ENCODE assay signal across 28 mouse cellular contexts in the genomic region with DNA sequence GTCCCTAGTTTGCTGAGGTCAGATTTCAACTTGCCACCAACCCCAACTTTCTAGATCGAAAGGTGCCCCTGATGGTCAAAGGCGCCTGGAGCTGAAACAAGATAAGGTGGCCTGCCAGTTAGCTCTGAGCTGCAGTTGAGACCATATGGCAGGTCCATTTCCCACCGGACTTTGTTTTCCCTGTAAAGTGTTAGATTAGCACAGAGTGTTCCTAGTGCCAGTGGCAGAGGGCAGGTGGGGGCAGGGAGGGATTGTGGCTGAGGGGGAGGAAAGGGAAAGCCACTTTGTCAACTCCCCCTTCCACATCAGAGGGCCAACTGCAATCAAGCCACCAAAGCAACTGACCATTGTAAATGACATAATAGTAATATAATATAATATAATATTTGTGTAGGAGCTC. TPM values are rescaled to one million over a fixed set of nuclear protein-coding genes. Genes with fewer than 3 reads are reported as not detected.
DNase-seq lines count a peak whose midpoint lies in the region; ATAC-seq and TF ChIP-seq lines count a peak whose summit lies in the region.
"Had no signal": no experiment of that assay in that cellular context is flagged by ENCODE, and none has a peak within 500 bp of the region (broad histone marks: within the 10 kb centered on the region; RNA-seq: fewer than 3 reads in every experiment).

No protein-coding gene starts in this region.

- H3K27me3 ChIP-seq in heart, postnatal 0 days (ENCODE audit: control insufficient read depth, insufficient read depth, low read length): no peaks in the 10 kb centered on the region
- no peaks in the 10 kb centered on the region for H3K27me3 ChIP-seq in heart, embryonic 11.5 days (ENCODE audit: control insufficient read depth, insufficient read depth, low read length)
- H3K27me3 ChIP-seq in midbrain, embryonic 16.5 days (ENCODE audit: control insufficient read depth, insufficient read depth, low read depth, low read length): no peaks in the 10 kb centered on the region
- H3K27me3 ChIP-seq: embryonic facial prominence, embryonic 12.5 days; kidney, embryonic 15.5 days; limb, embryonic 12.5 days; lung, embryonic 15.5 days; midbrain, embryonic 15.5 days; neural tube, embryonic 13.5 days had no signal

- TF ChIP-seq CTCF in heart, postnatal 0 days (IDR thresholded peaks at IDR 0.05; ENCODE audit: low read depth): no peak

- no peak overlapping the region for H3K9ac ChIP-seq in heart, postnatal 0 days (replicated peaks; ENCODE audit: low read depth, low read length)
- no peak overlapping the region for H3K9ac ChIP-seq in heart, embryonic 11.5 days (ENCODE audit: low read depth, low read length)
- H3K9ac ChIP-seq in midbrain, embryonic 16.5 days (ENCODE audit: low read depth, low read length): no peak overlapping the region
- H3K9ac ChIP-seq: embryonic facial prominence, embryonic 12.5 days; forebrain, postnatal 0 days; hindbrain, embryonic 14.5 days; kidney, embryonic 15.5 days; limb, embryonic 12.5 days; liver, embryonic 14.5 days; lung, embryonic 15.5 days; midbrain, embryonic 15.5 days; neural tube, embryonic 13.5 days had no signal

- TF ChIP-seq EP300 in heart, postnatal 0 days (IDR thresholded peaks at IDR 0.05; ENCODE audit: low read depth): peak; percentile 81; the same call in 1 of the 2 replicates

- ATAC-seq in heart, postnatal 0 days (ENCODE audit: insufficient read depth, low read depth): no peak
- ATAC-seq in heart, embryonic 11.5 days (replicated peaks; ENCODE audit: insufficient number of reproducible peaks, low FRiP score, low TSS enrichment): no peak
- no peak for ATAC-seq in midbrain, embryonic 16.5 days
- ATAC-seq: forebrain, postnatal 0 days; inflammation-experienced regulatory T-cells, adult 6 months; midbrain, embryonic 15.5 days had no signal

- H3K4me3 ChIP-seq in heart, postnatal 0 days (ENCODE audit: low read depth, low read length): no peak overlapping the region
- no peak overlapping the region for H3K4me3 ChIP-seq in heart, embryonic 11.5 days (ENCODE audit: low read depth, low read length)
- no peak overlapping the region for H3K4me3 ChIP-seq in midbrain, embryonic 16.5 days (ENCODE audit: low read depth, low read length)
- H3K4me3 ChIP-seq: embryonic facial prominence, embryonic 12.5 days; kidney, embryonic 15.5 days; layer of hippocampus, adult 2 months; limb, embryonic 12.5 days; lung, embryonic 15.5 days; midbrain, embryonic 15.5 days; myocyte; neural tube, embryonic 13.5 days had no signal

- H3K4me1 ChIP-seq in heart, postnatal 0 days (ENCODE audit: control insufficient read depth, insufficient read depth): peaks cover 7% of the 10 kb centered on the region
- H3K4me1 ChIP-seq in heart, embryonic 11.5 days (ENCODE audit: control insufficient read depth, insufficient read depth, low read length): peaks cover 9% of the 10 kb centered on the region
- H3K4me1 ChIP-seq in midbrain, embryonic 16.5 days (ENCODE audit: control insufficient read depth, insufficient read depth, low read length): no peaks in the 10 kb centered on the region
- H3K4me1 ChIP-seq: embryonic facial prominence, embryonic 12.5 days; limb, embryonic 12.5 days; midbrain, embryonic 15.5 days; neural tube, embryonic 13.5 days had no signal

- no peak overlapping the region for H3K4me2 ChIP-seq in heart, postnatal 0 days (ENCODE audit: low read depth, low read length)
- H3K4me2 ChIP-seq in heart, embryonic 11.5 days: no peak overlapping the region
- no peak overlapping the region for H3K4me2 ChIP-seq in midbrain, embryonic 16.5 days (ENCODE audit: low read length)
- H3K4me2 ChIP-seq: embryonic facial prominence, embryonic 12.5 days; hindbrain, embryonic 14.5 days; kidney, embryonic 15.5 days; limb, embryonic 12.5 days; lung, embryonic 15.5 days; midbrain, embryonic 15.5 days; neural tube, embryonic 13.5 days had no signal

- intact Hi-C loops in left cerebral cortex, postnatal 4 days (cut with DNase I): no loop called here

- 23% methylated on average over 3 of the region's 3 CpGs for WGBS in heart, postnatal 0 days
- 15% methylated on average over 3 of the region's 3 CpGs for WGBS in heart, embryonic 11.5 days (ENCODE audit: insufficient replicate concordance)
- WGBS in midbrain, embryonic 16.5 days: 85% methylated on average over 3 of the region's 3 CpGs

- no peaks in the 10 kb centered on the region for H3K9me3 ChIP-seq in heart, postnatal 0 days (replicated peaks; ENCODE audit: control insufficient read depth, low read length)
- no peaks in the 10 kb centered on the region for H3K9me3 ChIP-seq in heart, embryonic 11.5 days (replicated peaks; ENCODE audit: control insufficient read depth, low read length)
- no peaks in the 10 kb centered on the region for H3K9me3 ChIP-seq in midbrain, embryonic 16.5 days (replicated peaks; ENCODE audit: control insufficient read depth, low read length, poor library complexity, severe bottlenecking)
- H3K9me3 ChIP-seq: embryonic facial prominence, embryonic 12.5 days; kidney, embryonic 15.5 days; limb, embryonic 12.5 days; lung, embryonic 15.5 days; midbrain, embryonic 15.5 days; neural tube, embryonic 13.5 days had no signal

- no peak overlapping the region for H3K27ac ChIP-seq in heart, postnatal 0 days (ENCODE audit: low read depth)
- no peak overlapping the region for H3K27ac ChIP-seq in heart, embryonic 11.5 days (ENCODE audit: low read depth, low read length)
- H3K27ac ChIP-seq in midbrain, embryonic 16.5 days (ENCODE audit: low read length): no peak overlapping the region
- H3K27ac ChIP-seq: embryonic facial prominence, embryonic 12.5 days; hindbrain, embryonic 14.5 days; kidney, embryonic 15.5 days; layer of hippocampus, adult 2 months; limb, embryonic 12.5 days; liver, embryonic 14.5 days; lung, embryonic 15.5 days; macrophage; midbrain, embryonic 15.5 days; neural tube, embryonic 13.5 days had no signal

- peak; percentile 56 for DNase-seq in gastrocnemius, postnatal 25 days
- DNase-seq in gastrocnemius, adult 8-10 months (ENCODE audit: low spot score in 2 of 2): no peak
- DNase-seq in heart, postnatal 0 days (ENCODE audit: low spot score): no peak
- peak; percentile 26 for DNase-seq in left cerebral cortex, postnatal 4 days
- no peak for DNase-seq in left cerebral cortex, adult 18-20 months (ENCODE audit: low spot score in 2 of 2)
- DNase-seq in heart, postnatal 4 days: peak; percentile 30
- DNase-seq: adrenal gland, postnatal 25 days; cerebellum, postnatal 25 days; forebrain, postnatal 0 days; retina, postnatal 1 day; right cerebral cortex, postnatal 25 days; spleen, adult 18-20 months; thymus, postnatal 14 days had no signal

- no peaks in the 10 kb centered on the region for H3K36me3 ChIP-seq in heart, postnatal 0 days (replicated peaks; ENCODE audit: control insufficient read depth, insufficient read depth, low read length)
- no peaks in the 10 kb centered on the region for H3K36me3 ChIP-seq in heart, embryonic 11.5 days (ENCODE audit: control insufficient read depth, insufficient read depth, low read length)
- no peaks in the 10 kb centered on the region for H3K36me3 ChIP-seq in midbrain, embryonic 16.5 days (ENCODE audit: control insufficient read depth, insufficient read depth, low read length)
- H3K36me3 ChIP-seq: embryonic facial prominence, embryonic 12.5 days; kidney, embryonic 15.5 days; limb, embryonic 12.5 days; lung, embryonic 15.5 days; midbrain, embryonic 15.5 days; neural tube, embryonic 13.5 days had no signal

RNA-seq across cellular contexts. Expression of a gene that starts 26.9 kb away (rescaled TPM):
- total RNA-seq in gastrocnemius, postnatal 25 days (2021): 10 to 100 TPM; 87.4 to 89.4 TPM
- 10 to 100 TPM; 52.7 to 77.3 (median 63.6) TPM for total RNA-seq in gastrocnemius, adult 8-10 months (2022)
- total RNA-seq in heart, postnatal 0 days (2014; rRNA removed; ENCODE audit: low replicate concordance): 89.0 and 134 TPM in 2 replicates
- 16.7 and 19.1 TPM in 2 replicates for polyA plus RNA-seq in heart, postnatal 0 days (2015; fragmentation: Nextera tagmentation; extraction: Ambion mirVana)
- 13.9 and 20.8 TPM in 2 replicates for polyA plus RNA-seq in heart, embryonic 11.5 days (2014; fragmentation: Nextera tagmentation; extraction: Ambion mirVana)
- 10 to 100 TPM; 24.0 to 27.2 TPM for total RNA-seq in left cerebral cortex, postnatal 4 days (2021)
- 10 to 100 TPM; 28.4 to 28.8 TPM for total RNA-seq in left cerebral cortex, adult 18-20 months (2021)
- total RNA-seq in heart, postnatal 4 days (2021): 100 to 1,000 TPM; 131 to 141 TPM
- polyA plus RNA-seq in midbrain, embryonic 16.5 days (2015; fragmentation: Nextera tagmentation; extraction: Ambion mirVana): 8.4 and 9.1 TPM in 2 replicates
- total RNA-seq: MEL had no signal
- polyA plus RNA-seq: inflammation-experienced regulatory T-cells, adult 6 months had no signal

Comparison
In these comparisons a context has a peak if more than half of its experiments do, and no peak if none do; other contexts are left out.
1. DNase-seq: peak in gastrocnemius, postnatal 25 days (single experiment), left cerebral cortex, postnatal 4 days (single experiment) and heart, postnatal 4 days (single experiment); none in gastrocnemius, adult 8-10 months (0 of 2), heart, postnatal 0 days (single experiment) and left cerebral cortex, adult 18-20 months (0 of 2).